Mouse (Mus musculus): ENCODE data around the gene Tmem120b. TPM values are rescaled to one million over a fixed set of nuclear protein-coding genes. Genes with fewer than 3 reads are reported as not detected.

Tmem120b gene
- polyA plus RNA-seq (2012; rRNA removed) = 3.9 and 4.7 TPM in 2 replicates

DNA sequence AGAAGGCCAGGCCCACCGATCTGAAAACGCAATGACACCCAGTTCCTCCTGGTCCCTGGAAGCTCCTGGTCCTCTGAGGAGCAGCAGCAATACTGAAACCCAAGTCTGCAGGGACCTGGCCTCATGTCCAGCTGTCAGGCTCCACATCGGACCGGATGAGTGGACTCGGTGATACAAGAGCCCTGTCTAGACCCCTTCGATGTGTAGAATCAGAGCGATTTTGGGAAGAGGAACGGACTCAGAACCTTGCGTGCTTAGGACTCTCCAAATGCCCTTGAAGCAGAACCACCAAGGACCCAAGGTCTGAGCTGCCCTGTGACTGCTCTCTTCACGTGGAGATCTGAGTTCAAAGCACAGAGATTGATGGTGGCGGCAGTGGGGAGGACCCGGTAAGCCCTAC lies at the start of gene Tmem120b:
Tmem120b (plus strand) TSS at position 301 of the 400 bp plus-strand sequence.
- 86% methylated on average over 12 of the region's 12 CpGs for WGBS
- DNase-seq (ENCODE audit: low read depth, low spot score) = no peak

DNA sequence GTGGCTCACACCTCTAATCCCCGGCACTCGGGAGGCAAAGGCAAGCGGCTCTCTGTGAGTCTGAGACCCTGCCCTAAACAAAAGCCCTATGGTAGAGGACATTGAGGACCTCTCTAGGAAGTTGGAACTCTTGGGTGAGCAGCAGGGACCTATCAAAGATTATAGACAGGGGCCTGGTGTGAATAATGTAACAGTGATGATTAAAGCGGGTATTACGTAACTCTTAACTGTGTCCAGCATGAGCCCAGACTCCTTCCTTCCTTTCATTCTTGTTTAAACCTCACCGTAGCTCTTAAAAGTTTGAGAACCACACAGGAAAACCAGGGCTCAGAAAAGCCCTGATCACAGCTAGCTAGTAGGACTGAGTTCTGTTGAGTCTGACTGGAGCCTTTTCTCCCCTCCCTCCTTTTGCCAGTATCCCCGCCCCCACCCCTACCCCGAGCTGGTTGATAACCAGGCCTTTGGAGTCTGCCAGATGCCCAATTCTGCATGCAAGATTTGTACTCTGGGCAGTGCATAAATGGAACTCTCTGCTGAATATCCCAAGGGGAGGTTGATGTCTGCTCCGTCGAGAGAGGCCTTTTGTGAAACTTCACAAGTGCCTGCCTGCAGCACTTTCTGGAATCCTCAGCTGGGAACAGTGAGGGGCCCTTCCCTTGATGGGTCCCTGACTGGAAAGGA lies 48.7 kb upstream of the Tmem120b start:
- WGBS = 55% methylated on average over 10 of the region's 10 CpGs
- no peak for DNase-seq (ENCODE audit: low read depth, low spot score)

DNA sequence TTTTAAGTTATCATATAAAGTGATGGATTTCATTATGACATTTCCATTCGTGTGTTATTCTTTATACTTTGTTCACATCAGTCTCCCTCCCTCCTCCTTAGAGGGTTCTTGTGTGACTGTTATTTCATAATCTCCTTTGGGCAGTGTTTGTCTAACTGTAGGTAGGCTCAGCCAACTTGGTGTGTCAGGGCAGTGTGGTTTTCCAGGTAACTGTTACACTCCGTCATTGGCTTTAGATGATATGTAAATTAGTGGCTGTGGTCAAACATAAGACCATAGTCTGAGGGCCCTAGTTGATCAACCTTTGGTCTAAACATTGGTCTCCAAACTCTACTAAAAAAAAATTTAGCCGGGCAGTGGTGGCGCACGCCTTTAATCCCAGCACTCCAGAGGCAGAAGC lies 47.8 kb upstream of the Tmem120b start:
- 94% methylated on average over 5 of the region's 5 CpGs for WGBS
- DNase-seq (ENCODE audit: low read depth, low spot score) = no peak

- DNase-seq (ENCODE audit: low read depth, low spot score) = no peak
- 85% methylated on average over 7 of the region's 7 CpGs for WGBS
Observed at GRCm38 (mm10) chr5:123021438-123021837, 46.8 kb upstream of the Tmem120b start.

- DNase-seq (ENCODE audit: low read depth, low spot score) = no peak
- WGBS = 21% methylated on average over 6 of the region's 6 CpGs
Observed at GRCm38 (mm10) chr5:123023049-123023448, 45.2 kb upstream of the Tmem120b start.

GRCm38 (mm10) chr5:123024312-123024711 lies 43.9 kb upstream of the Tmem120b start:
- DNase-seq (ENCODE audit: low read depth, low spot score) = no peak
- WGBS = 74% methylated on average over 6 of the region's 6 CpGs

DNA sequence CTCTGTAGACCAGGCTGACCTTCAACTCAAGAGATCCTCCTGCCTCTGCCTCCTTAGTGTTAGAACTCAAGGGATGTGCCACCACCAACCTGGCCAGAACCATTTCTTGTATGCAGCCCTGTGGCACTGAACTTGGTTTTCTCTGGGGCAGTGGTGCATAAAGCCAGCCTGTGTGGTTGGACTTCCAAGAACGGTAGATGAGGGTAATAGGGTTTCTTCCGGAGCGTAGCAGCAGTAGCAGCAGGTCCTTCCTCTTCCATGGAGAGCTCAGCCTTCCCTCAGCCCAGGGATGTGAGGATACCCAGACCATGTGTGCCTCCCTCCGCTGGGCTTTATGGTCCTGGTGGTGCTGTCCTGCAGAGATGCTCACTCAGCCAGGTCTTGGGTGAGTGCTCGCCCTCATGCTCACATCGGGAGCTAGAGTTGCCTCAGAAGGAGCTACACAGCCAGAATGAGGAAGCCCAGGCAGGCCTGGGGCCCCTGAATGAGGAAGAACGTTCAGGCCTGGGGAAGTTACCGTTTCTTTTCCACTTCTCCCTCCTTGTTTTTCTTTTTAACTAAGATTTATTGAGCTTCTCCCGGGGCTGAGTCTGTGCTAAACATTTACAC lies 43.1 kb upstream of the Tmem120b start:
- no peak for DNase-seq (ENCODE audit: low read depth, low spot score)
- 52% methylated on average over 9 of the region's 9 CpGs for WGBS

- 58% methylated on average over 6 of the region's 6 CpGs for WGBS
- DNase-seq (ENCODE audit: low read depth, low spot score) = no peak
Observed at GRCm38 (mm10) chr5:123026414-123026813, 41.8 kb upstream of the Tmem120b start.

DNA sequence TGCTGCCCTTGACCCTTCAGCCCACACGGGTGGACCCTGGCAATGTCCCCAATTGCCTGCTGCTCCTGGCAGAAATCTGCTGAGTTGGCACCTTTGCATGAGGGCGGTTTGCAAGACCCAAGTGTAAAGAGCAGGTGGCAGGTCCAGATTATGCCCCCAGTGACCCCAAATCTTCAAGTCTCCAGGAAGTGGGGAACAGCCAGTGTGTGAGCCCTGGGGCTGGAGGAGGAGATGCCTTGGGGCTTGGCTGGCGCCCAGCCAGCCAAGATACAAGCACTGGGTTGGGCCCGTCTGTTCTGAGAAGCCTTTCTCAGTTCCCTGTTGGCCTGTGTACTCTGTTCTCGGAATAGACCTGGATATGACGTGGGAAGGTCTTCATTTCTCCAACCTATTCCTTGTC lies 40.8 kb upstream of the Tmem120b start:
- WGBS = 17% methylated on average over 6 of the region's 6 CpGs
- no peak for DNase-seq (ENCODE audit: low read depth, low spot score)

GRCm38 (mm10) chr5:123029729-123030128 lies 38.5 kb upstream of the Tmem120b start:
- DNase-seq (ENCODE audit: low read depth, low spot score) = no peak
- WGBS = 87% methylated on average over 7 of the region's 7 CpGs

DNA sequence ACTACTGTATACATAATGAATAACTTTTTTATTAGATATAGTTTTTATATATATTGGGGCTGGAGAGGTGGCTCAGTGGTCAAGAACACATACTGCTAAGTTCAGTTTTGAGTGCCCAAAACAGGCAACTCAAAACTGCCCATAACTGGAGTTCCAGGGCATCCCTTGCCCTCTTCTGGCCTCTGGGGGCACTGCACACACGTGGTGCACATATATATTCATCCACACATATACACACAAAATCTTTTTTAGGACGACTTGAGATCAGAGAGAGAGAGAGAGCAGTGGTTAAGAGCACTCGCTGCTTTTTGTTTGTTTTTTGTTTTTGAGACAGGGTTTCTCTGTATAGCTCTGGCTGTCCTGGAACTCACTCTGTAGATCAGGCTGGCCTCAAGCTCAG lies 36.9 kb upstream of the Tmem120b start:
- WGBS = 93% methylated on average over 3 of the region's 3 CpGs
- no peak for DNase-seq (ENCODE audit: low read depth, low spot score)

DNA sequence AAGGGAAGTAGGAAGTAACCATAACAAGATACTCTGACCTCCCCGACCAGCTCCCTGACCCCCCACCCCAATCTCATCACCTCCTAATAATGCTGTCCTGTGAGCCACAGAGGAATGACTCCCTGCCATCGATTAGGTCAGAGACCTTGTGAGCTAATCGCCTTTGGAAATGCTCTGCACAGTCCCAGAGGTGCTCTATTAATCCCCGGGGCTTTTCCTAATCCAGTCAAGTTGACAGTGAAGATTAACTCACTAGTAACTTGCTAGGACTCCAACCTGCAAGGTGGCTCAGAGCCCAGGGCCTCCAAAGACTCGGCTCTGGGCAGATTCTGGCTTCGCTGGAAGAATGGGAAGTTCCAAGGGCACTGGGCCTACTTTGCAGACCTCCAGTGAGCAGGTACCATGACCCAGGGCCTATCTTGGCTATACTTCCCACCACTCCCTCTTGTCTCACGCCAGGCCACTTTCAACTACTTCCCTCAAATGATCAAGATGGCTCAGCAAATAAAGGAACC lies 34.5 kb upstream of the Tmem120b start:
- no peak for DNase-seq (ENCODE audit: low read depth, low spot score)
- 69% methylated on average over 7 of the region's 7 CpGs for WGBS

- DNase-seq (ENCODE audit: low read depth, low spot score) = no peak
- 36% methylated on average over 4 of the region's 4 CpGs for WGBS
Observed at GRCm38 (mm10) chr5:123035089-123035488, 33.1 kb upstream of the Tmem120b start.

DNA sequence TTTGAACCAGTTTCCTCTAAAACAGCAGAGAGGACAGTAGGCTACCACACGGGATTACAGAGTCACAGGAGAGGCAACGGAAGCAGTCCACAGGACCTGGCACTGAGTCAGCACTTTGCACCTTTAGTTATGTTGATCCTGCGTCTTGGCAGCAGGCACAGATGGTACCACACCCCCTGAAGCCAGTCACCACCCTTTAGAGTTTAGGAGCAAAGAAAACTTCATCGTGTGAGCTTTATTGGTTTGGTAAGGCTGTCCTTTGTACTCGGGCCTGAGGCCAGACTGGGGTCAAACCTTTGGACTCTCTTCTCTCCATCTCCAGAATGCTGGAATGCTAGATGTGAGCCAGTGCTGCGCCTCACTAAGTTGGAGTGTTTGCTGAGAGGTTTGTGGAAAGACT lies 32.7 kb upstream of the Tmem120b start:
- WGBS = 5% methylated on average over 6 of the region's 6 CpGs
- DNase-seq (ENCODE audit: low read depth, low spot score) = peak; percentile 90

GRCm38 (mm10) chr5:123038115-123038514 lies 30.1 kb upstream of the Tmem120b start:
- WGBS = 82% methylated on average over 5 of the region's 5 CpGs
- no peak for DNase-seq (ENCODE audit: low read depth, low spot score)

DNA sequence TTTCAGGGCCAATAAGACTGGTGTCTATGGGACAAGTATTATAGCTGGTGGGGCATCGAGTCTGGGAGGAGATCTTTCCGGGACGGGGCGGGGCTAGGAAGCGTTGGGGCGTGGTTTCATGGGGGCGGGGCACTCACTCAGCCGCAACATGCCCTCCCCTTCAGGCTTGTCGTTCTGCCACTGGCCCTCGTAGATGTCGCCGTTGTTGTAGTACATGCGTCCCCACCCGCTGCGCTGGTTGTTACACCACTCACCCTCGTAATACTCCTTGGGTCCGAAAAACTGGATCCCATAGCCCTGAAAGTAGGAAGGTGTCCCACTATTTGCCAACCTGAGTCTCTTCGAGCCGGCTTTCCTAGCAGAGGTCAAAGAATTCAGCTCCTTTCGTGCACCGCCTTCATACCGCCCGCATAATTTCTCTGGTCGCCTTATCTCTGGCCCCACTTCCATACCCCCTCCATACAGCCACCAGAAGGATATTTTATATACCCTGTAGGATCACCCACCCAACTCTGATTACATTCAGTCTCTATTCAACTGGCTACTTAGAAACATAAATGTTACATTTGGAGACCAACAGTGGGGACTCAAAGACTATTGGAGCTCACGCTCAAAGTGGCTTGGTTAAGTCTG lies 29.0 kb upstream of the Tmem120b start:
- 3% methylated on average over 25 of the region's 25 CpGs for WGBS
- DNase-seq (ENCODE audit: low read depth, low spot score) = no peak

GRCm38 (mm10) chr5:123040796-123041195 lies 27.4 kb upstream of the Tmem120b start:
- no peak for DNase-seq (ENCODE audit: low read depth, low spot score)

GRCm38 (mm10) chr5:123043856-123044255 lies 24.4 kb upstream of the Tmem120b start:
- no peak for DNase-seq (ENCODE audit: low read depth, low spot score)
- WGBS = 29% methylated on average over 7 of the region's 7 CpGs

More at GRCm38 (mm10) chr5:123040796-123041195, 27.4 kb upstream of the Tmem120b start:
- 64% methylated on average over 7 of the region's 7 CpGs for WGBS

GRCm38 (mm10) chr5:123045561-123046295 lies 22.5 kb upstream of the Tmem120b start:
- 24% methylated on average over 9 of the region's 9 CpGs for WGBS
- DNase-seq (ENCODE audit: low read depth, low spot score) = no peak

- 78% methylated on average over 3 of the region's 3 CpGs for WGBS
- no peak for DNase-seq (ENCODE audit: low read depth, low spot score)
Observed at GRCm38 (mm10) chr5:123046916-123047315, 21.3 kb upstream of the Tmem120b start, which contains the start of gene Morn3. Morn3 (minus strand) TSS chr5:123047016.
